Mouse (Mus musculus) kidney, embryonic 14.5 days (tissue): ENCODE data around the gene Zkscan5. TPM values are rescaled to one million over a fixed set of nuclear protein-coding genes. Genes with fewer than 3 reads are reported as not detected.
"Not testable (repeated sequence)": the region's sequence is repeated elsewhere in the genome, so short reads cannot be mapped to it uniquely, and the experiment has no call there.

Experiments used
- ATAC-seq: fragments of 200-750 bp; cut with Nextera tagmentation; 2 replicates; pipeline ENCODE4 v1.8.0; 2017; ENCODE audit warnings: moderate number of reproducible peaks, mild to moderate bottlenecking, moderate TSS enrichment, moderate library complexity; ENCODE audit not compliant: low FRiP score, low TSS enrichment
- H3K27ac ChIP-seq: fragments of 300-500 bp; sonication (generic); 2 replicates; pipeline ENCODE4 v1.5.1; 2014; ENCODE audit warnings: low read depth, mild to moderate bottlenecking, low read length, moderate library complexity, mixed read lengths
- H3K27me3 ChIP-seq: fragments of 300-500 bp; sonication (generic); 2 replicates; pipeline ENCODE4 v1.6.1; 2014; ENCODE audit warnings: mild to moderate bottlenecking, low read length; ENCODE audit not compliant: control insufficient read depth, insufficient read depth
- H3K36me3 ChIP-seq: fragments of 300-500 bp; sonication (generic); 2 replicates; pipeline ENCODE4 v1.6.1; 2014; ENCODE audit warnings: low read length, mixed read lengths; ENCODE audit not compliant: control insufficient read depth, insufficient read depth
- H3K4me1 ChIP-seq: fragments of 300-500 bp; sonication (generic); 2 replicates; pipeline ENCODE4 v1.6.1; 2014; ENCODE audit warnings: low read length, mixed read lengths; ENCODE audit not compliant: control insufficient read depth, insufficient read depth
- H3K4me2 ChIP-seq: fragments of 300-500 bp; sonication (generic); replicated peaks from 2 replicates; pipeline ENCODE4 v1.6.1; 2014; ENCODE audit warnings: low read depth, mild to moderate bottlenecking, low read length
- H3K4me3 ChIP-seq: fragments of 300-500 bp; sonication (generic); 2 replicates; pipeline ENCODE4 v1.5.1; 2014; ENCODE audit warnings: mild to moderate bottlenecking, low read length
- H3K9ac ChIP-seq: fragments of 300-500 bp; sonication (generic); 2 replicates; pipeline ENCODE4 v1.6.1; 2014; ENCODE audit warnings: low read depth, mild to moderate bottlenecking, low read length, moderate library complexity
- H3K9me3 ChIP-seq: fragments of 300-500 bp; sonication (generic); 2 replicates; pipeline ENCODE4 v1.6.1; 2016; ENCODE audit warnings: low read length; ENCODE audit not compliant: control insufficient read depth
- WGBS: fragments of 180-500 bp; shearing (Covaris S2); extraction: QIAGEN DNeasy Blood & Tissue Kit; methylation state at CpG from one replicate; pipeline ENCODE4 v1.1.7; 2014; 5-methylcytosine and 5-hydroxymethylcytosine counted together
- polyA plus RNA-seq: library from polyadenylated mRNA; unstranded; fragments of >200 nt; fragmentation: Nextera tagmentation; extraction: Ambion mirVana; gene quantifications from 2 replicates; pipeline ENCODE4 v1.2.1, GENCODE M21; 2014

Gene Zkscan5
- polyA plus RNA-seq, 1 experiment from 2014 or later, result 13.6 TPM

DNA sequence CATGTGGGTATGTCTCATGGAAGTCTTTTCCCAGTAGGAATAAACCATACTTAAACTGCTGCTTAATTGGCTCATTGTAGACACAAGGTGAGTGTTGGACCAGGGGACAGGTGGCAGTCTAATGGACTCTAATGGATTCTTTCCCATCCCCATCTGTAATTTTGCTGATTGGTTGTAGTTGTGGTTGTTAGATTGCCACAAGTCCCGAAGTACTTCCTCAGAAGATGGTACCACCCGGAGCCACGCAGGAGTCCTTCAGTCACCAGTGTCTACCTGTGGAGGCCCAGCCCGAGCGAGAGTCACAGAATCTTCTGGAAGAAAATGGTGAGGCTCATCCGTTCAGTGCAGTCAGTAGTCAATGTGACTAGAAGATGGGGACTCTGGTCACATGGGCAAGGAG lies 3.0 kb downstream of the Zkscan5 start:
- H3K36me3 ChIP-seq, result peaks cover 18% of the 10 kb centered on the region; the same call in 1 of the 2 replicates
- no peak overlapping the region for H3K4me3 ChIP-seq
- H3K9ac ChIP-seq, result no peak overlapping the region
- no peaks in the 10 kb centered on the region for H3K9me3 ChIP-seq
- H3K4me1 ChIP-seq, result peaks cover 10% of the 10 kb centered on the region
- H3K27me3 ChIP-seq, result no peaks in the 10 kb centered on the region
- no peak for ATAC-seq
- H3K4me2 ChIP-seq, result no peak overlapping the region
- WGBS, result 98% methylated on average over 6 of the region's 6 CpGs
- H3K27ac ChIP-seq, result no peak overlapping the region

DNA sequence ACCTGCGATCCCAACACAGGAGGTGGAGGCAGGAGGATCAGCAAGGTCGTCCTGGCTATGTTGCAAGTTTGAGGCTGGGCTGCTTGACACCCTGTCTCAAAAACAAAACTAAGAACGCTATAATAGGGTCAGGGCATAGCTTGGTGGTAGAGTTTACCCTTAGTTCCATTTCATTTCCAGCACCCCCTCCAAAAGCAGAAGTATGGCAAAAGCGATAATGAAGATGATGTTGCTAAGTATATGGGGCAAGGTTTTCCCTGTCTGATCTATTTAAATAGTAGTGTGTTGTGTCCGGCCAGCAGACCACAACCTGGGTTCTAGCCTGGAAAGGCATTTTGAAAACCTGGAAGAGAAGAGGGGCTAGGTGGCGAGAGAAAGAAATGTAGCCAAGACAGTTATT lies 3.6 kb downstream of the Zkscan5 start:
- ATAC-seq, result no peak
- Histone ChIP-seq H3K4me3 (no peak overlapping the region), H3K4me2 (no peak overlapping the region), H3K27ac (no peak overlapping the region), H3K4me1 (peaks cover 10% of the 10 kb centered on the region), H3K9ac (no peak overlapping the region), H3K27me3 (no peaks in the 10 kb centered on the region), H3K36me3 (peaks cover 22% of the 10 kb centered on the region), H3K9me3 (no peaks in the 10 kb centered on the region)
- 90% methylated on average over 6 of the region's 6 CpGs for WGBS

DNA sequence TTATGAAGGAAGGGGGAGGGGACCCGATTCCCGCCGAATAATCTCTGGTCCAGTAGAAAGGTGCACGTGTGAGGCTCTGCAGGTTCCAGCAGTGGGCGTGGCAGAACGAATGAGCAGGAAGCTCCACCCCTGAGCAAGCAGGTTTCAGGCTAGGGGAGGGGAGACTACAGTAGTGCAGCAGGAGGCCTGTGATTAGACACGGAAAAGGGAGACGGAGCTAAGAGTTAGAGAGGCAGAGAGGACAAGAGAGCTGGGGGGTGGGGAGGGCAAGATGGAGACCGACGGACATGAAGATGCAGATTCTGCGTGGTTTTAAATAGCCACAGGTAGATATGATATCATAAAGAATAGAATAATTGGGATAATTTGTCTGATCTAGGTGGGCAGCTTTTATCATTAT lies 4.0 kb downstream of the Zkscan5 start:
- Histone ChIP-seq H3K36me3 (peaks cover 27% of the 10 kb centered on the region), H3K4me1 (peaks cover 10% of the 10 kb centered on the region)
- not testable (repeated sequence) for H3K27me3 ChIP-seq, H3K9me3 ChIP-seq, ATAC-seq, H3K27ac ChIP-seq, H3K4me3 ChIP-seq, H3K9ac ChIP-seq, H3K4me2 ChIP-seq
- 46% methylated on average over 11 of the region's 11 CpGs for WGBS

DNA sequence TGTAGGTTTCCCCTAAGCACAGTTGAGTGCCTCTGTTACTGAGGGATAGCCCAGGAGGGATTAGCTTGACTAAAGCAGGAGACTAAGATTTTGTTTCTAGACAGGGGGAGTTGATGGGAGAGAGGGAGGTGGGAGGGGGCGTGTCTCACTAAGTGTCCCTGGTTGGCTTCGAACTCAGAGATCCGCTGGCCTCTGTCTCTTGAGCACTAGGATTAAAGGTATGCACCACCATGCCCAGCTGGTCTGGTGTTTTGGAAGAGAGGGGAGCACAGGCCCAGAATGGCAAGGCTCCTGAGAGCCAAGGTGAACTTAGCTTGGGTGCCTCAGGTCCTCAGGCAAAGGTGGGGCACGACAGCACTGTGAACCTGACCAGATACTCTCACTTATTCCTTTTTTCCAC lies 7.0 kb downstream of the Zkscan5 start:
- no peak overlapping the region for H3K27ac ChIP-seq
- H3K9me3 ChIP-seq, result no peaks in the 10 kb centered on the region
- ATAC-seq, result no peak
- H3K36me3 ChIP-seq, result peaks cover 37% of the 10 kb centered on the region
- H3K27me3 ChIP-seq, result no peaks in the 10 kb centered on the region
- H3K4me1 ChIP-seq, result no peaks in the 10 kb centered on the region
- 91% methylated on average over 4 of the region's 4 CpGs for WGBS
- no peak overlapping the region for H3K4me3 ChIP-seq
- no peak overlapping the region for H3K9ac ChIP-seq
- H3K4me2 ChIP-seq, result no peak overlapping the region

DNA sequence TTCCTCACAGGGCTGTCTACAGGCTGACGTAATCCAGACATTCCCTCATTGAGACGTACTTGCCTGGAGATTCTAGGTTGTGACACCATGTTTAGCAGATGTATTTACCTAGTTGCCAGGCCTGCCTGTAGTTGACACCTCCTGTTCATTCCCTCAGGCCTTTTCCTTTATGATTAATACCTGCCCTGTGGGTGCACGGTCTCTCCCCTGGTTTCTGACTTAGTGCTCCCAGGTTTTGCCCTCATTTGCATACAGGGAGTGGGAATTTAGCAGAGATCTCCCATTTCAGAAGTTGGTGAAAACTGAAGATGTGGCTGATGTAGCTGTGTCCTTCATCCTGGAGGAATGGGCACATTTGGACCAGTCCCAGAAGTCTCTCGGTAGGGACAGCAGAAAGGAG lies 7.9 kb downstream of the Zkscan5 start:
- WGBS, result 95% methylated on average over 4 of the region's 4 CpGs
- Histone ChIP-seq H3K9ac (no peak overlapping the region), H3K36me3 (peaks cover 31% of the 10 kb centered on the region), H3K4me1 (no peaks in the 10 kb centered on the region), H3K9me3 (no peaks in the 10 kb centered on the region), H3K27ac (no peak overlapping the region), H3K27me3 (no peaks in the 10 kb centered on the region), H3K4me2 (no peak overlapping the region), H3K4me3 (no peak overlapping the region)
- no peak for ATAC-seq

DNA sequence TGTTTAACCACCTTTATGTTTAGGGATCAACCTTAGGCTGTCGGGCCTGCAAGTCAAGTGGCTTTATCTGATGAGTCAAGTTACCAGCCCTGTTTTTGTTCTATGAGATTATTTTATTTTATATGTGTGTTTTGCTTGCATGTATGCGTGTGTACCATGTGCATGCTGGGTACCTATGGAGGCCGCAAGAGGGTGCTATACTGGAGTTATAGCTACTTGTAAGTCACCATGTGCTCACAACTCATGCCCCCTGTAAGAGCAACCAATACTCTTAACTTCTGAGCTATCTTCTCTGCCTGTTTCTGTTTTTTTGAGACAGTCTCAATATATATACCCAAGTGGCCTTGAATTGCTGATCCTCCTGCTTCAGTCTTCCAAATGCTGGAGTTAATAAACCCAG lies 9.1 kb downstream of the Zkscan5 start:
- H3K4me2 ChIP-seq, result no peak overlapping the region
- no peaks in the 10 kb centered on the region for H3K9me3 ChIP-seq
- no peak for ATAC-seq
- no peak overlapping the region for H3K27ac ChIP-seq
- H3K9ac ChIP-seq, result no peak overlapping the region
- peaks cover 33% of the 10 kb centered on the region for H3K36me3 ChIP-seq
- no peaks in the 10 kb centered on the region for H3K4me1 ChIP-seq
- H3K27me3 ChIP-seq, result no peaks in the 10 kb centered on the region
- H3K4me3 ChIP-seq, result no peak overlapping the region
- WGBS, result 93% methylated on average over 3 of the region's 3 CpGs

DNA sequence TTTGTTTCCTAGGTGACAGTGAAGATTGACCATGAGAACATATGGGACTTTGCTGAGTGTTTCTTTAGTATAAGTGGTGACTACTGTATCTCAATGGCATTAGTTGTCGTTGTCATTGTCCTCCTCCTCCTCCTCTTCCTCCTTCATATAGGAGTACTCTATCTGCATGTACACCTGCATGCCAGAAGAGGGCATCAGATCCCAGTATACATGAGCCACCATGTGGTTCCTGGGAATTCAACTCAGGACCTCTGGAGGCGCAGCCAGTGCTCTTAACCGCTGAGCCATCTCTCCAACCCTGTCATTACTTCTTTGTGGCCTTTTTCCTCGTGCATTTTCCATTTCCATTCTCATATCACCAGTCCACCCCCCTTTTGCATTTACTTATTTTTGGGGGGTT lies 10.3 kb downstream of the Zkscan5 start:
- no peak overlapping the region for H3K27ac ChIP-seq
- H3K27me3 ChIP-seq, result no peaks in the 10 kb centered on the region
- H3K4me3 ChIP-seq, result no peak overlapping the region
- no peaks in the 10 kb centered on the region for H3K4me1 ChIP-seq
- H3K36me3 ChIP-seq, result peaks cover 37% of the 10 kb centered on the region
- no peaks in the 10 kb centered on the region for H3K9me3 ChIP-seq
- 70% methylated on average over 4 of the region's 4 CpGs for WGBS
- no peak overlapping the region for H3K9ac ChIP-seq
- ATAC-seq, result no peak
- H3K4me2 ChIP-seq, result no peak overlapping the region

DNA sequence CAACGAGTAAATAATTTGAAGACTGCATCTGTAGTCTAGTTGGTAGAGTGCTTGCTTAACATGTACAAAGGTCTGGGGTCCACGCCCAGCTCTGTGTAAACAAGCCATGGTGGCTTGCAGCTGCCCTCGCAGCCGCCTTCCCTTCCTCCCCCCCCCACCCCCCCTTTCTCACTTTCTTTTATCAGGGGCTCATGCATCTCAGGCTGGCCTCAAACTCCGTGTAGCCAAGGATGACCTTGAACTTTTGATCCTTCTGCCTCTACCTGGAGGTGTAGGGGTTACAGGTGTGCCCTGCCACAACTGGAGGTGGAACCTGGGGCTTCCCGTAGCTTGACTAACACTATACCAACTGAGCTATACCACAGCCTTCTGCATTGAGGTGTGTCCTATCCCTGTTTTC lies 13.4 kb downstream of the Zkscan5 start:
- H3K9me3 ChIP-seq, result no peaks in the 10 kb centered on the region
- H3K27me3 ChIP-seq, result no peaks in the 10 kb centered on the region
- ATAC-seq, result no peak
- no peak overlapping the region for H3K4me3 ChIP-seq
- no peak overlapping the region for H3K27ac ChIP-seq
- no peak overlapping the region for H3K4me2 ChIP-seq
- H3K9ac ChIP-seq, result no peak overlapping the region
- peaks cover 49% of the 10 kb centered on the region for H3K36me3 ChIP-seq
- 91% methylated on average over 6 of the region's 6 CpGs for WGBS
- no peaks in the 10 kb centered on the region for H3K4me1 ChIP-seq

DNA sequence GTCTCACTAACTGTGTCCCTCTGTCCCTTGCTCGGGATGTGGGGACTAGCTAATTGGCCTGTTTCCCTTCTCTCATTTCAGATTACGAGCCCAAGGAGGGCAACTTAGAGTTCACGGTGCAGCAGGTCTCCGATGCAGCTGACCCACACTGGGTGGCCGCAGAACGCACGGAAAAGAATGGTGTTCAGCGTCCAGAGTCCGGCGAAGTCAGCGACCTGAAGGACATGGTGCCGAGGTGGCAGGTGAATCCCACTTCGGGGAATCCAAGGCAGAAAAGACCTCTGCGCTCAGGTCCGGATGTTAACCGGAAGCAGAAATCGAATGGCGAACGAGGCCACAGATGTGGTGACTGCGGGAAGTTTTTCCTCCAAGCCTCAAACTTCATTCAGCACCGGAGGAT lies 13.8 kb downstream of the Zkscan5 start:
- no peak overlapping the region for H3K27ac ChIP-seq
- no peak overlapping the region for H3K4me3 ChIP-seq
- H3K9ac ChIP-seq, result no peak overlapping the region
- H3K4me2 ChIP-seq, result no peak overlapping the region
- H3K27me3 ChIP-seq, result no peaks in the 10 kb centered on the region
- no peaks in the 10 kb centered on the region for H3K9me3 ChIP-seq
- H3K4me1 ChIP-seq, result no peaks in the 10 kb centered on the region
- ATAC-seq, result no peak
- 95% methylated on average over 21 of the region's 21 CpGs for WGBS
- H3K36me3 ChIP-seq, result peaks cover 45% of the 10 kb centered on the region

DNA sequence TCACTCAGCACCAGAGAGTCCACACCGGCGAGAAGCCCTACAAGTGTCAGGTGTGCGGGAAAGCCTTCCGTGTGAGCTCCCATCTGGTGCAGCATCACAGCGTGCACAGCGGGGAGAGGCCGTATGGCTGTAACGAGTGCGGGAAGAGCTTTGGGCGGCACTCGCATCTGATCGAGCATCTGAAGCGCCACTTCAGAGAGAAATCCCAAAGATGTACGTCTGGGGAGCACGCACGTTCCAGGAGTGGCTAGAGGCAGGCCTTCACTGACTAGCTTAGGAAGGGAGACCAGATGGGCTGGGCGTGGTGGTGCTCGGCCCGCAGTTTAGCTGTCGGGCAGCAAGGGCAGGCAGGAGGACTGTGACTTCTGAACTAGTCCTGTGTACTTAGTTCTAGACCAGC lies 14.3 kb downstream of the Zkscan5 start:
- no peak for ATAC-seq
- H3K4me2 ChIP-seq, result no peak overlapping the region
- H3K9me3 ChIP-seq, result no peaks in the 10 kb centered on the region
- H3K4me3 ChIP-seq, result no peak overlapping the region
- no peak overlapping the region for H3K27ac ChIP-seq
- no peaks in the 10 kb centered on the region for H3K4me1 ChIP-seq
- no peak overlapping the region for H3K9ac ChIP-seq
- no peaks in the 10 kb centered on the region for H3K27me3 ChIP-seq
- peaks cover 41% of the 10 kb centered on the region for H3K36me3 ChIP-seq
- WGBS, result 95% methylated on average over 20 of the region's 20 CpGs
